Mouse (Mus musculus) lung, postnatal 14 days (tissue): ENCODE results near the gene Sntn.

Source experiments
- DNase-seq: peaks from one replicate; pipeline ENCODE4 v3.0.0; 2021

Gene Sntn

DNA sequence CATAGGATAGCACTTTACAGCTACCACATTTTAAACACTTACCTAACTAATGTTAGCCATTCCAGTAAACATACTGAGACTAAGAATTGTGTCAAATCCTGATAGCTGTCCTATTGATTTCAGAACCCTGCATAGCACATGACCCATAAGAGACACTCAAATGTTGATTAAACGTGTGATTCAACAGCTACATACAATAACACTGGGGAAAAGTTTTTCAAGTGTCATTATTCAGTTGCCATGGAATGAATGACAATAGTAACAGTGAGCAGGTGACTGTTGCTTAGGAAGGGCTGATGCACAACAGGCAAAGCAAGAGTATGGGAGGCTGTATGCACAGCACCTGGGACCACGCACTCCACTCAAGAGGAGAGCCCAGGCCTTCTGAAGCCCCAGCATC, at the start of gene Sntn:
TSS of gene Sntn (plus strand) at position 301 of the 400 bp plus-strand sequence.
- no peak for DNase-seq

DNA sequence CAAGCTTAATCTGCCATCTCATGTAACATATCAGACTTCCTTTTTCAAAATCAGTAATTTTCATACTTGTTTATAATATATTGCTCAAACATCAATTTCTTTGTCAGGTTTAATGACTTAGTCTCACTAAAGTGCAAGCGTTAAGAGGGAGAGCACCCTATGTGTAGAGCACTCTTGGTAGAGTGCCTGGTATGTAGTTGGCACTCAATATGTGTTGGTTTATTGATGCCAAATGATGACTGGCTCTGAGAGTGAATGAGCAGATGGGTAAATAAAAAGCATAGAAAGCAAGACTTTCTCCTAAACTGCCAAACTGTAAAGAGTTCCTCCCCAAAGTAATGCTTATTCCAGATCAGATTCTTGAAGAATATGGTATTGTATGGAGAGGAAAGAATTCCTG, 20.8 kb upstream of the Sntn start:
- no peak for DNase-seq

DNA sequence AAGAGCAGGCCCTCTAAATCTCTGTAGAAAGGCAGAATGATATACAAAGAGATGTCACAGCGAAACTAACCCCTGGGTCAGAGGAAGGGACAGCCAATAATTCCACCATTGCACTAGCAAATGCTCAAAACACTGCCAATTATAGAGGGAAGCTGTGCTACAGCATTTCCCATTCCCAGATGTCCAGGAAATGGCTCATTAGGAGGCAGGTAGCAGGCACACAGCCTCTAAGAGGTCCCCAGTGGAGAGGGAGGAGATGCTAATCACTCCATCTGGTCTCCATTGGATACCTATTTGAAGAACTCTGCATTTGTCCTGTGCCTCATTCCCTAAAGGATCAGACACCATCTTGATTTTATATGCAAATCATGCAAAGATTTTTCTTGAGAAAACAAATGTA, 19.6 kb upstream of the Sntn start:
- no peak for DNase-seq

DNA sequence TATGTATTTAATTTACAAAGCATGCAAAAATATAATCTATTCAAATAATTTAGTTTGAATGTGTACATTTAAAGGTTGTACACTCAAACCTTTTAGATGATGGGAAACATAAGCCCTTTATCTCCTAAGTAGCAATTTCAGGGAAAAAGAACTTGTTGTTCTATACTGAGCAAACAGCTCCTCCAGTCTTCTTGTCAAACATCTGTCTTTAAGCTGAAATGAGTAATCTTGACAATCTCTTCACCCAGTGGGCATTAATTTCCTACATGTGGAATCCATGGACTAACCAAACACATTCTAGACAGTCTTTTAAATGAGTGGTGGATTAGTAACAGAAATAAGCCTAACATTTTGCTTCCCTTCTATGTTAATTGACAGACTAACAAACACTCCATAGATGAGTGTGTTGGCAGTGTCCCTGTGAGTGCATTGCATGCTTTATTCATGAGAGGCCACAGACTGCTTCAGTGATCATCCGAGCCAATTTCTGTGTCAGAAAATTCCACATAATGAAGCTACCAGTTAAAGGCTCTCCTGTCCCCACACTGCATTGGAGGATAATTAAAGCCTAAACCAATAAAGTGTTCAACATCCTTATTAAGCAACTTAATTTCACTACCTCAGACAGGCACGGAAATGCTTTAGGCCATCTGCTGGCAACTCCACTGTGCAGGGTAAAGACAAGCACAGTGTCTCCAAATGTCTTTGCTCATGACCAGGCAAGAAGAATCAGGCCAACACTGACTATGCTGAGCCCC, 19.0 kb upstream of the Sntn start:
- DNase-seq: no peak

DNA sequence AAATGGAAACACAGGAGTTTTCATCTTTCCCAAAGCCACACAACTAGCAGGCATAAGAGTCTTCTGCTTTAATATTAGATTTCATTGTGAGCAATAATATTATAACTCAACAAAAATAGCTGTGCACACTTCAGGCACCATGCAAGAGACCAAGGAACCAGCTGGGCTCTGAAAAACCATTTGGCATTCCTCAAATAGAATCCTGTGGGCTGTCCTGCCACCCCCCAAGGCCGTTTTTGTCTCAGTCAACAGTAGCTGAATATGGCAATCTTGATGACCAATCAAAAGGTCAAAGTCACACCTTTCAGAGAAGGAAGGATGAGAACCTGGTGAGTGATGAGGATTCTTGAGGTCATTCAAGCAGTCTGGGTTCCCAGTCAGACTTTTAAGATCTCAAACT, 16.0 kb downstream of the Sntn start:
- no peak for DNase-seq

DNA sequence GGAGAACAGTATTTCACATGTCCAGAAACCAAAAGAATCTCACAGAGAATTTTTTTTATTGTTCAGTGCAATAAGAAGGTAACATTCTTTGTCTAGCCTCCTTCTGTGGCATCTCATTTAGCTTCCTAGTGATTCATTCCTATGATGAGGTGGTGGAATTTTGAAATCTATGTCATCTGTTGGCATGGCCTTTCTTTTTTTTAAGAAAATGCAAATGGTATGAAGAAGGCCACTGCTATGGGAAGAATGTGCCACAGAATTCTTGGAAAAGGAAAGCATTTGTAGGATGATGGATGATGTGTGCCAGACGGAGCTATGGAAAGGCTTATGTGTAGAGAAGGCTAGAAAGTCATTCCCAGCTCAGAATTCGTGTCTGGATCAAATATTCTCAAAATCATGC, 19.8 kb downstream of the Sntn start:
- no peak for DNase-seq

DNA sequence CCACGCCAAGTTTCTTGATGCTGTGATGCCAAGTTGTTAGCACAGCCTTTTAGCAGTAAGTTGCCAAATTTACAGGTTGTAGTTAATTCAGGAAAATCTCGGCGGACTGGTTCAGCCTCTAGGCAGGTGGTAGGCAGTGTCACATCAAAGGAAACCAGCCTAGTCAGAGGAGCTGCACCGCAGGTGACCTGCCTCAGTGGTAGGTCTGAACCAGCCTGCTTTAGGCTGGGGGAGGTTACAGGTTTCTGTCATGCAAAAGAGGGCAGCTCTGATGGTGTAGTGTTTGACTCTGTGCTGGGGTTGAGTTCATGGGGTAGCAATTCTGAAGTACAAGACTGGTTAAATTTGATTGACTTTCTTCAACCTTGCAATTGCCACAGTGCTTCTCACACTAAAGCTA, 61.6 kb downstream of the Sntn start:
- DNase-seq: no peak
